Mouse (Mus musculus) ES-E14 (cell line): ENCODE measurements around the gene BC048403. TPM values are rescaled to one million over a fixed set of nuclear protein-coding genes. Genes with fewer than 3 reads are reported as not detected.
A peak's percentile ranks its signal among the peaks of the same experiment; 100 is the strongest.

Experiments used
- DNase-seq: peaks from one replicate; pipeline ENCODE4 v3.0.0-alpha.2; 2013; ENCODE audit warnings: low read depth, low spot score
- H3K27ac ChIP-seq: 2 replicates; pipeline ENCODE4 v1.5.1; 2012; ENCODE audit warnings: low read depth, mild to moderate bottlenecking, low read length, moderate library complexity, mixed read lengths; ENCODE audit not compliant: poor library complexity, insufficient read depth, severe bottlenecking
- H3K36me3 ChIP-seq: 2 replicates; pipeline ENCODE4 v1.6.1; 2012; ENCODE audit warnings: mild to moderate bottlenecking, low read length, moderate library complexity, mixed read lengths; ENCODE audit not compliant: control insufficient read depth, poor library complexity, insufficient read depth, severe bottlenecking
- H3K4me1 ChIP-seq, 2 experiments: fragments of 150-350 bp in 1 of 2; sonication (generic) in 1 of 2; 2 replicates each; pipeline ENCODE4 v1.6.1; 2012; ENCODE audit warnings: low read length in 2 of 2, mild to moderate bottlenecking in 1 of 2, mixed read lengths in 1 of 2; ENCODE audit not compliant: control insufficient read depth in 2 of 2, insufficient read depth in 2 of 2, poor library complexity in 1 of 2
- H3K4me3 ChIP-seq, 2 experiments: fragments of 150-350 bp in 1 of 2; sonication (generic) in 1 of 2; 2 replicates each; pipeline ENCODE4 v1.5.1; 2012; ENCODE audit warnings: low read length in 2 of 2, low read depth in 1 of 2, mild to moderate bottlenecking in 1 of 2, mixed read lengths in 1 of 2; ENCODE audit not compliant: insufficient read depth in 1 of 2, poor library complexity in 1 of 2, severe bottlenecking in 1 of 2
- H3K9ac ChIP-seq: 2 replicates; pipeline ENCODE4 v1.6.1; 2012; ENCODE audit warnings: low read depth, mild to moderate bottlenecking, low read length, mixed read lengths; ENCODE audit not compliant: poor library complexity, insufficient read depth, severe bottlenecking
- H3K9me3 ChIP-seq: fragments of 150-350 bp; sonication (generic); 2 replicates; pipeline ENCODE4 v1.6.1; 2012; ENCODE audit warnings: low read depth, mild to moderate bottlenecking, low read length; ENCODE audit not compliant: control insufficient read depth, insufficient read depth
- CHD2 ChIP-seq: IDR thresholded peaks from 2 replicates; pipeline ENCODE4 v1.6.1; 2014; ENCODE audit warnings: mild to moderate bottlenecking, low read depth, low read length, inconsistent platforms
- HCFC1 ChIP-seq: IDR thresholded peaks from 2 replicates; pipeline ENCODE4 v1.6.1; 2012; ENCODE audit warnings: low read length, inconsistent platforms, borderline replicate concordance; ENCODE audit not compliant: insufficient read depth
- MAFK ChIP-seq: IDR thresholded peaks from 2 replicates; pipeline ENCODE4 v1.6.1; 2014; ENCODE audit warnings: mild to moderate bottlenecking, low read depth, low read length, inconsistent platforms; ENCODE audit not compliant: insufficient read depth
- ZC3H11A ChIP-seq: IDR thresholded peaks from 2 replicates; pipeline ENCODE4 v1.6.1; 2012; ENCODE audit warnings: low read depth, mild to moderate bottlenecking, inconsistent platforms, low read length, borderline replicate concordance
- ZNF384 ChIP-seq: IDR thresholded peaks from 2 replicates; pipeline ENCODE4 v1.6.1; 2012; ENCODE audit warnings: low read depth, low read length, inconsistent platforms
- in situ Hi-C, 2 experiments: fragments of 600-800 bp; cut with MboI; formaldehyde crosslinking; loops; one replicate each; pipeline ENCODE4 v1.15.1; 2025; ENCODE audit warnings: low sequenced_read_pairs in 2 of 2, inconsistent platforms in 1 of 2; ENCODE audit not compliant: unreplicated experiment in 2 of 2
- total RNA-seq: library from RNA; depleted of rRNA; stranded (reverse); fragments of 300-350 nt; gene quantifications from 2 replicates; pipeline ENCODE4 v1.2.3, GENCODE M21; 2012; rRNA removed

Gene BC048403
- total RNA-seq = 5.2 and 8.6 TPM in 2 replicates

DNA sequence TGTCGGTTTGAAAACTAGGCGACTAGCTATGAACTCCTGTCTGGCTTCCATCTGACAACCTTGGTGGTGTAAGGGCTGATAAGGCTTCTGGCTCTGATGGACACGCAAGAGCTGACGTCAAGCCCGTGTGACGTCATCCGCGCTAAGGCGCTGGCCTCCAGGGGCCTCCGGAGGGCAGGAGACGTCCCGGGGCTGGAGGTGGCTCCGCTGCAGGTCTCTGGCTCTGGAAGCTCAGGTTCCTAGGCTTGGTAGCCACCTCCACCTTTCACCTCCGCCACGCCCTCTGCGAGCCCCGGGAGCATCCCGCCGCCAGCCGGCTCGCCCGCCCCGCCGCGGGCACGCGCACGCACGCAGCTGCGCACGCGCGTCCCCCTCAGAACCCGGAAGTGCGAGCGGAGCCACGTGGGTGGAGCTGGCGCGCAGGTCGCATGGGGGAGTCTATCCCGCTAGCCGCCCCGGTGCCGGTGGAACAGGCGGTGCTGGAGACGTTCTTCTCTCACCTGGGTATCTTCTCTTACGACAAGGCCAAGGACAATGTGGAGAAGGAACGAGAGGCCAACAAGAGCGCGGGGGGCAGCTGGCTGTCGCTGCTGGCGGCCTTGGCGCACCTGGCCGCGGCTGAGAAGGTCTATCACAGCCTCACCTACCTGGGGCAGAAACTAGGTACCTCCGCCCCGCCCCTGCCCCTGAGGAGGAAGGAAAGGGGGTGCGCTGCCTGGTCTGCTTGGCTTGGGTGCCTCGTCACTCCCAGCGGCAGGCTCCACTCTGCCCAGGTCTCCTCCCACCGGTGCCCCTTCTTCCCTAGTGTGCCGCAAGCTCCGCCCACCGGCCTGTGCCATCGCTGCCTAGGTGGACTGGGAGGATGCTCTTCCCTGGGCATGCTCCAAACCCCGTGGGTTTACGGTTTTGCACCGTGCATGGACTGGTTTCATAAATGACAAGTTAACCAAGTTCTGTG lies at the start of gene BC048403:
BC048403 (plus strand) TSS at position 390 of the 958 bp plus-strand sequence.
- Histone ChIP-seq H3K36me3 (no peaks in the 10 kb centered on the region; the same call in 1 of the 2 replicates), H3K4me3 (peak within 1 kb of the TSS; percentile 85 to 98), H3K9ac (peak within 1 kb of the TSS; percentile 87), H3K9me3 (no peaks in the 10 kb centered on the region), H3K27ac (no peak within 1 kb of the TSS), H3K4me1 (peaks cover 6 to 8% of the 10 kb centered on the region in 2 experiments; a peak in 2 of 4 replicates)
- DNase-seq = peak; percentile 67
- TF ChIP-seq HCFC1 = peak; percentile 58; the same call in 1 of the 2 replicates
- TF ChIP-seq MAFK = no peak
- in situ Hi-C loops = no loop called here

DNA sequence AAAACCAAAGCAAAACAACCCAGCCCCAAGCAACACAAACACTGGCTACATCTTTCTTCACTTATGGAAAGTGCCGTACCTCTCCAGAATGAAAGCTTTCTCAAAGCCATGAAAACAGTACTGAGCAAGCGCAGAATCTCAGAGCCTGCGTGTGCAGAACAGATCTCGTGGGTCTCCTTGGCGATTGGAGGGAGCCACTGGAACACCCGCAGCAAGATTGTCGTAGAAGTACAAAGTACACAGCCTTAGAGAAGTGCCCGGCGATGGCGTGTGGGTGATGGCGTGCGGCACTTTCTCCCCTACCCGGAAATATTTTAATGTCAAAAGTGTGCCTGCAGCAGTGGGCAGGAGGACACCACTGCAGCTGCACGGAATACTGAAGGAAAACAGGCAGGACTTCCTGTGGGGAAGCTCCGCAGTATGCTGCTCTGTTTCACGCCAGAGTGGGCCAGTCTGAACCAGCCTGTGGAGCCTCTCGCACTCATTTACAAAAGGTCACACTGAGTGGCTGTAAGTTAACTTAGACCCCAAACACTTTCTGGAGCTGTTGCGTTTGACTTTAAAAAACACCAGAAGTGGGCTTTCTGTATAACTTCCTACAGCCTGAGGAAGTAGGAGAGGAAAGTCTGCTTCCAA lies 46.7 kb upstream of the BC048403 start:
- TF ChIP-seq MAFK (no peak), CHD2 (no peak), ZC3H11A (no peak), ZNF384 (no peak), HCFC1 (no peak)

DNA sequence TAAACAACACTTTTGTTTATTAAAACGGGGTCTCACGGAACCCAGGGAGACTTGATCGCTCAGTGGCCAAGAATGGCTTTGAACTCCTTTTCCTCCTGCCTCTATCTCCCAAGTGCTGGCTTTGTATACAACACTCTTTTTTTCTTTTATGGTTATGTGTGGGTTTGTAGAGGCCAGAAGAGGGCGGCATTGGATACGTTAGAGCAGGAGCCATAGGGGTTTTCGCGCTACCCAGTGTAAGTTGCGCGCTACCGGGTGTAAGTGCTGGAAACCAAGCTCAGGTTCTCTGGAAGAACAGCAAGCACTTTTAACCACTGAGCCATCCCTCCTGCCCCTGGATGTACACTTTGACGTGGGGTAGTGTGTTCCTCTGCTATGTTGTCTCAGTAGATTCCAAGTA lies 45.2 kb upstream of the BC048403 start:
- no peak for DNase-seq
- in situ Hi-C loops = no loop called here
- H3K36me3 ChIP-seq = no peaks in the 10 kb centered on the region
- H3K4me1 ChIP-seq = peaks cover 3 to 6% of the 10 kb centered on the region in 2 experiments; a peak in 2 of 4 replicates
- no peaks in the 10 kb centered on the region for H3K9me3 ChIP-seq
- H3K9ac ChIP-seq = 0 out of 2 replicates have a peak overlapping the region, but pooled peaks have one; percentile 30
- H3K27ac ChIP-seq = no peak overlapping the region
- TF ChIP-seq ZNF384 (peak; percentile 67; the same call in 1 of the 2 replicates), HCFC1 (no peak)
- no peak overlapping the region for H3K4me3 ChIP-seq

More for the DNA sequence above, 46.7 kb upstream of the BC048403 start:
- in situ Hi-C loops = no loop called here
- Histone ChIP-seq H3K9me3 (no peaks in the 10 kb centered on the region), H3K4me3 (peak overlapping the region; percentile 58 to 69), H3K27ac (no peak overlapping the region), H3K9ac (peak overlapping the region; percentile 60; the same call in 1 of the 2 replicates), H3K36me3 (no peaks in the 10 kb centered on the region), H3K4me1 (peaks cover 3 to 9% of the 10 kb centered on the region in 2 experiments; a peak in 2 of 4 replicates)
- DNase-seq = no peak

DNA sequence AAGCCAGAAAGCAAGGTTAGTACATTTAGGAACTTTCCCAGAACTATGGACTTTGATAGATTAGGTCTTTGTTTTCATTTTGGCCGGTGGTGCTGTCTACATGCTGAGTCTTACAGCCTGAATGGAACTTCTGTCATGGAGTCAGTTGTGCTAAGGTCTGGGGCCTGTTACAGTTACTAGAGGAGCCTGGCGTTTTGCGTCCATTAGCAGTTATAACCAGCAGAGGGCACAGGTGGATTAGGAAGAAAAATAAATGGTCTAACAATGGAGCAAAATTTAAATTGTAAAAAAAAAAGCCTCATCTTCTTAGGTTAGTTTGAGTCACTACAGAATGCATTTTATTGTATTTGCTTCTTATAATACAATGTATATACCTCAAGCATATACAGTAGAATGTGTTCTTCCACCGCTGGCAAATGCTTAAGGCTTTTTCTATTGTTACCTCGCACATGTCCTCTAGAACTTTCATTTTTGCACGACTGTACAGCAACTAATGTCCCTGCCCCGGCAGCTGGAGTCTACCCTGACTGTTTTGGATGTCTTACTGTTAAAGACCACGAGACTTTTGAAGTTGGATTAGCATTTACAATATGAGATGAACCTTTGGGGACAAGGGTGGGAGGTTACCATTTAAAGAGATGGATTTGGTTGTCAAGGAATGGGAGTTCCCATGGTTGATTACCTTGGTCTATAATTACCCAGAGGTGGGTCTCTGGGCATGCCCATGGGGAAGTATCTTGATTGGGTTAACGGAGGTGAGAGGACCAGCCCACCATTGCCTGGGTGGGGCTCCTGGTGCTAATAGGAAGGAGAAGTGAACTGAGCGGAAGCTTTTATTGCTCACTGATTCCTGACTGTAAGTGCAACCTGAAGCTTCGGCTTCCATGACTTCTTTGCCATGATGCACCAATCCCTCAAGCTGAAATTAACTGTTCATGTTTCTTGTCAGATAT lies 38.2 kb upstream of the BC048403 start:
- TF ChIP-seq ZNF384 (no peak), MAFK (no peak), ZC3H11A (peak; percentile 36; the same call in 1 of the 2 replicates)
- Histone ChIP-seq H3K4me3 (no peak overlapping the region), H3K36me3 (no peaks in the 10 kb centered on the region), H3K27ac (no peak overlapping the region), H3K4me1 (0 out of 4 replicates have a peak, but pooled peaks cover 0 to 3% of the 10 kb centered on the region in 2 experiments), H3K9ac (no peak overlapping the region), H3K9me3 (no peaks in the 10 kb centered on the region)
- in situ Hi-C loops = loop anchor here in 1 of 2 experiments (5.0 kb wide), 1 partner anchor 341 kb away; no protein-coding TSS in a partner anchor
- no peak for DNase-seq
